Mouse (Mus musculus) bone marrow, adult 2 months (tissue): Measurements from ENCODE around the gene Med13l.

Source experiments
- CTCF ChIP-seq: fragments of 200-500 bp; IDR thresholded peaks from 2 replicates; pipeline ENCODE4 v1.5.1; 2011; ENCODE audit warnings: low read length, control low read depth; ENCODE audit not compliant: control insufficient read depth, insufficient read depth
- POLR2A ChIP-seq: fragments of 200-500 bp; IDR thresholded peaks from 2 replicates; pipeline ENCODE4 v1.6.1; 2011; ENCODE audit warnings: low read depth, mild to moderate bottlenecking, control low read depth, low read length, borderline replicate concordance; ENCODE audit not compliant: control insufficient read depth

DNA sequence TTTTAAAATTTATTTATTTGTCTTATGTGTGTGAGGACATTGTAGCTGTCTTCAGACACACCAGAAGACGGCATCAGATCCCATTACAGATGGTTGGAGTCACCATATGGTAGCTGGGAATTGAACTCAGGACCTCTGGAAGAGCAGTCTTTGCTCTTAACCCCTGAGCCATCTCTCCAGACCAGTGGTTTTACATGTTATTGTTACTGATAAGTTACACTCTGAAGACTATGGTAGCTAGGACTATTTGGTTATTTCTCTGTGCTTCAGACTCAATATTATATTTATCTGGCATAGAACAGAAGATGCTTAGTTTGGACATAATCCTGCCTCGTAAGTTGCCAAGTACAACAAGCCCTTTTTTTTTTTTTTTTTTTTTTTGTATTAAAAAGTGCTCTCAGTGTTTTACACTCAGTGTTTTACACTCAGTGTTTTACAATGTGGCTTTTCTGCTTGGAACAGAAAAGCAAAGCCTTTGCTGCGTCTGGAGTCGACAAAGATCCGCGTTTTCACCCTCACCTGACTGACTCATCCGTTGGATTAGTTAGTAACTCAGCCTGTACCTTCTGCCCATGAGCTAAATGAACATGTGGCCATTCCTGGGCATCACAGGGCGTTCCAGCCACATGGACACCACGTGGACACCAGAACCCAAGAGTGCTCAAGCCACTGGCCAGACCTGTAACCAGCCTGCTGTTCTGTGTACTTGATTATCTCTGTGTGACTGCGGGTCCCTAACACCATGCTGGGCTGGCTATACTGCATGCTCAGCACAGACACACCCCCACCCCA is 88.9 kb downstream of the Med13l start:
- TF ChIP-seq POLR2A (no peak), CTCF (no peak)
